In genomic region chr9:108484021-108484420, GRCm38 (mm10) we compare ENCODE assay signal across 17 mouse cellular contexts.
"Had no signal": no experiment of that assay in that cellular context is flagged by ENCODE, and none has a peak within 500 bp of the region (broad histone marks: within the 10 kb centered on the region; RNA-seq: fewer than 3 reads in every experiment).

No protein-coding gene starts in this region.

- DNase-seq: lung, adult 18-20 months; lung, embryonic 14.5 days; lung, postnatal 10 days; retina, postnatal 1 day; right cerebral cortex, adult 18-20 months; right cerebral cortex, postnatal 25 days; right cerebral cortex, postnatal 4 days; spleen, adult 18-20 months; thymus, adult 2 months; thymus, postnatal 25 days; thymus, postnatal 4 days had no signal

- H3K4me3 ChIP-seq: midbrain, embryonic 10.5 days; midbrain, embryonic 13.5 days; myocyte; neural tube, embryonic 13.5 days; neural tube, embryonic 15.5 days had no signal

- ATAC-seq: midbrain, embryonic 13.5 days; midbrain, embryonic 16.5 days had no signal

- H3K9ac ChIP-seq: lung, embryonic 14.5 days; midbrain, embryonic 13.5 days; neural tube, embryonic 13.5 days; neural tube, embryonic 15.5 days had no signal

- H3K9me3 ChIP-seq: midbrain, embryonic 10.5 days; midbrain, embryonic 13.5 days; neural tube, embryonic 13.5 days; neural tube, embryonic 15.5 days had no signal

- H3K4me2 ChIP-seq: lung, embryonic 14.5 days; midbrain, embryonic 13.5 days; neural tube, embryonic 13.5 days; neural tube, embryonic 15.5 days had no signal

- H3K27ac ChIP-seq: midbrain, embryonic 10.5 days; midbrain, embryonic 13.5 days; neural tube, embryonic 13.5 days; neural tube, embryonic 15.5 days had no signal

- H3K27me3 ChIP-seq: midbrain, embryonic 13.5 days; neural tube, embryonic 13.5 days; neural tube, embryonic 15.5 days had no signal
